Mouse (Mus musculus) olfactory bulb, adult 2 months (tissue): Measurements from ENCODE around the gene Tigit.

Experiments used
- CTCF ChIP-seq: fragments of 200-500 bp; IDR thresholded peaks from 2 replicates; pipeline ENCODE4 v1.5.1; 2012; ENCODE audit warnings: low read depth, mild to moderate bottlenecking, low read length, moderate library complexity; ENCODE audit not compliant: insufficient read depth
- POLR2A ChIP-seq: fragments of 200-500 bp; IDR thresholded peaks from 2 replicates; pipeline ENCODE4 v1.6.1; 2012; ENCODE audit warnings: mild to moderate bottlenecking, low read depth, low read length, moderate library complexity; ENCODE audit not compliant: insufficient read depth

- TF ChIP-seq POLR2A (no peak), CTCF (no peak)
Observed at GRCm38 (mm10) chr16:43625956-43626355, 38.0 kb downstream of the Tigit start.
